9 mouse cellular contexts compared by ENCODE assay signal in genomic region chr10:71400818-71401646, GRCm38 (mm10). TPM values are rescaled to one million over a fixed set of nuclear protein-coding genes. Genes with fewer than 3 reads are reported as not detected.
A peak's percentile ranks its signal among the peaks of the same experiment; 100 is the strongest.
DNase-seq lines count a peak whose midpoint lies in the region; ATAC-seq lines count a peak whose summit lies in the region.
"Had no signal": no experiment of that assay in that cellular context is flagged by ENCODE, and none has a peak within 500 bp of the region (broad histone marks: within the 10 kb centered on the region; RNA-seq: fewer than 3 reads in every experiment).

No protein-coding gene starts in this region.

- 61% methylated on average over 13 of the region's 13 CpGs for WGBS in hindbrain, embryonic 13.5 days
- WGBS in hindbrain, embryonic 10.5 days, result 71% methylated on average over 13 of the region's 13 CpGs
- 67% methylated on average over 13 of the region's 13 CpGs for WGBS in large intestine, adult 2 months

- 0 out of 2 replicates have a peak, but pooled peaks have one; percentile 36 for ATAC-seq in hindbrain, embryonic 13.5 days (ENCODE audit: low FRiP score)

- H3K4me3 ChIP-seq in hindbrain, embryonic 13.5 days, result no peak overlapping the region
- H3K4me3 ChIP-seq in hindbrain, embryonic 10.5 days, result no peak overlapping the region
- H3K4me3 ChIP-seq: embryonic facial prominence, embryonic 12.5 days had no signal

- no peak overlapping the region for H3K9ac ChIP-seq in hindbrain, embryonic 13.5 days
- H3K9ac ChIP-seq: embryonic facial prominence, embryonic 12.5 days had no signal

- H3K36me3 ChIP-seq in hindbrain, embryonic 13.5 days, result no peaks in the 10 kb centered on the region
- H3K36me3 ChIP-seq in hindbrain, embryonic 10.5 days, result no peaks in the 10 kb centered on the region
- no peaks in the 10 kb centered on the region for H3K36me3 ChIP-seq in splenic B cell, adult 2 months (ENCODE audit: control insufficient read depth, insufficient read depth, low read length, poor library complexity, severe bottlenecking)
- H3K36me3 ChIP-seq: embryonic facial prominence, embryonic 12.5 days had no signal

- no peaks in the 10 kb centered on the region for H3K9me3 ChIP-seq in hindbrain, embryonic 13.5 days
- H3K9me3 ChIP-seq in hindbrain, embryonic 10.5 days, result 0 out of 2 replicates have a peak, but pooled peaks cover 2% of the 10 kb centered on the region
- H3K9me3 ChIP-seq: embryonic facial prominence, embryonic 12.5 days had no signal

- no peak for DNase-seq in hindbrain, embryonic 10.5 days (ENCODE audit: low spot score)
- peak; percentile 54 for DNase-seq in thymus, postnatal 0 days (ENCODE audit: low spot score)
- no peak for DNase-seq in thymus, postnatal 36 days
- peak; percentile 55 for DNase-seq in c-Kit-positive CD71-positive TER-119-positive erythroid progenitor cells, embryonic 14.5 days (ENCODE audit: low spot score)
- DNase-seq in large intestine, adult 2 months (ENCODE audit: low read depth, low spot score), result peak; percentile 54
- DNase-seq in splenic B cell, adult 2 months (ENCODE audit: low read depth, low spot score), result peak; percentile 72
- DNase-seq in frontal cortex, postnatal 14 days (ENCODE audit: low spot score in 2 of 2), result no peak

- H3K4me1 ChIP-seq in hindbrain, embryonic 13.5 days (replicated peaks), result no peaks in the 10 kb centered on the region
- no peaks in the 10 kb centered on the region for H3K4me1 ChIP-seq in hindbrain, embryonic 10.5 days (replicated peaks)
- H3K4me1 ChIP-seq: embryonic facial prominence, embryonic 12.5 days had no signal

- H3K27ac ChIP-seq in hindbrain, embryonic 13.5 days, result no peak overlapping the region
- H3K27ac ChIP-seq in hindbrain, embryonic 10.5 days, result no peak overlapping the region
- H3K27ac ChIP-seq: embryonic facial prominence, embryonic 12.5 days had no signal

- no peaks in the 10 kb centered on the region for H3K27me3 ChIP-seq in hindbrain, embryonic 13.5 days
- no peaks in the 10 kb centered on the region for H3K27me3 ChIP-seq in hindbrain, embryonic 10.5 days (ENCODE audit: insufficient read depth, poor library complexity, severe bottlenecking)
- H3K27me3 ChIP-seq in splenic B cell, adult 2 months (ENCODE audit: control insufficient read depth, insufficient read depth, low read length, poor library complexity, severe bottlenecking), result no peaks in the 10 kb centered on the region
- H3K27me3 ChIP-seq: embryonic facial prominence, embryonic 12.5 days had no signal

- H3K4me2 ChIP-seq in hindbrain, embryonic 13.5 days, result no peak overlapping the region
- H3K4me2 ChIP-seq: embryonic facial prominence, embryonic 12.5 days had no signal

RNA-seq across cellular contexts. Expression of gene Ipmk, which starts 53.5 kb away (rescaled TPM):
- 16.7 and 16.9 TPM in 2 replicates for polyA plus RNA-seq in hindbrain, embryonic 13.5 days (2015; fragmentation: Nextera tagmentation; extraction: Ambion mirVana)
- 15.5 and 20.0 TPM in 2 replicates for polyA plus RNA-seq in hindbrain, embryonic 10.5 days (2016; fragmentation: Nextera tagmentation; extraction: Ambion mirVana)
- polyA plus RNA-seq in thymus, postnatal 0 days (2015; fragmentation: Nextera tagmentation; extraction: Ambion mirVana), result 9.9 and 10.7 TPM in 2 replicates
- polyA plus RNA-seq in large intestine, adult 2 months (2012; rRNA removed), result 47.1 and 76.3 TPM in 2 replicates

RNA-seq across cellular contexts. Expression of gene Cisd1, which starts 56.3 kb away (rescaled TPM):
- polyA plus RNA-seq in hindbrain, embryonic 13.5 days (2015; fragmentation: Nextera tagmentation; extraction: Ambion mirVana), result 253 and 266 TPM in 2 replicates
- polyA plus RNA-seq in hindbrain, embryonic 10.5 days (2016; fragmentation: Nextera tagmentation; extraction: Ambion mirVana), result 148 and 166 TPM in 2 replicates
- polyA plus RNA-seq in thymus, postnatal 0 days (2015; fragmentation: Nextera tagmentation; extraction: Ambion mirVana), result 143 and 149 TPM in 2 replicates
- polyA plus RNA-seq in large intestine, adult 2 months (2012; rRNA removed), result 62.2 and 67.7 TPM in 2 replicates

Comparison
In these comparisons a context has a peak if more than half of its experiments do, and no peak if none do; other contexts are left out.
1. DNase-seq: peak in thymus, postnatal 0 days (single experiment), c-Kit-positive CD71-positive TER-119-positive erythroid progenitor cells, embryonic 14.5 days (single experiment), large intestine, adult 2 months (single experiment) and splenic B cell, adult 2 months (single experiment); none in hindbrain, embryonic 10.5 days (single experiment), thymus, postnatal 36 days (0 of 2) and frontal cortex, postnatal 14 days (0 of 2).